Mouse (Mus musculus): ENCODE results near the gene Slc6a16. TPM values are rescaled to one million over a fixed set of nuclear protein-coding genes. Genes with fewer than 3 reads are reported as not detected.

Gene Slc6a16
- polyA plus RNA-seq, 1 experiment = not detected

GRCm38 (mm10) chr7:45308551-45309240 is 67.8 kb downstream of the Slc6a16 start:
- Histone ChIP-seq H3K4me1 (ENCODE audit: control insufficient read depth, insufficient read depth, insufficient read length) (peaks cover 3% of the 10 kb centered on the region; the same call in 1 of the 2 replicates), H3K27ac (ENCODE audit: insufficient read depth, low read length) (no peak overlapping the region), H3K4me3 (ENCODE audit: extremely low read depth, insufficient read depth, insufficient read length) (no peak overlapping the region), H3K27me3 (ENCODE audit: control insufficient read depth, insufficient read depth, low read length) (no peaks in the 10 kb centered on the region), H3K36me3 (ENCODE audit: control insufficient read depth, insufficient read depth, low read length) (no peaks in the 10 kb centered on the region)
- WGBS = 29% methylated on average over 15 of the region's 15 CpGs
- DNase-seq (ENCODE audit: low read depth in 1 of 2, low spot score in 2 of 2) = no peak
- TF ChIP-seq POLR2A (IDR thresholded peaks at IDR 0.05; ENCODE audit: low read depth, low read length) (no peak), CTCF (IDR thresholded peaks at IDR 0.05; ENCODE audit: extremely low read depth, insufficient read depth, insufficient read length, insufficient replicate concordance) (no peak)

DNA sequence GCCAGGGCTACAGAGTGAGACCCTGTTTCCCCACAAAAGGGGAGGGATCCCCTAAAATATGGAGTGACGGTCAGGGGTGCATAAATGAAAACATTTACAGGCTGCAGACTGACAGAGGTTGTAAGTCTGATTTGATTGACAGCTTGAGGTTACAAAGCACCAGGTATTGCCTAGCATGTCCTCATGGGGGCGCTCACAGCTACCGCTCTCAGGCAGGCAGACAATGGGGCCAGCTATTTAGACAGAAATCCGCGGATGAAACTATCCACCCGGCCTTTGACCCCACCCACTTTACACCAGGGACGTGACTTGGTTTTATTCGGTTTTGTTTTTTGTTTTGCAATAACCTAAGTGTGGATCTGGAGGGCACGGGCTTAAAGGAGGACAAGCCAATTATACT is 68.6 kb downstream of the Slc6a16 start:
- TF ChIP-seq POLR2A (IDR thresholded peaks at IDR 0.05; ENCODE audit: low read depth, low read length) (no peak), CTCF (IDR thresholded peaks at IDR 0.05; ENCODE audit: extremely low read depth, insufficient read depth, insufficient read length, insufficient replicate concordance) (peak; percentile 46; the same call in 1 of the 2 replicates)
- WGBS = 23% methylated on average over 9 of the region's 9 CpGs
- DNase-seq (ENCODE audit: low read depth in 1 of 2, low spot score in 2 of 2) = peak in 1 of 2 experiments; percentile 37
- Histone ChIP-seq H3K4me3 (ENCODE audit: extremely low read depth, insufficient read depth, insufficient read length) (no peak overlapping the region), H3K4me1 (ENCODE audit: control insufficient read depth, insufficient read depth, insufficient read length) (peaks cover 3% of the 10 kb centered on the region; the same call in 1 of the 2 replicates), H3K27ac (ENCODE audit: insufficient read depth, low read length) (no peak overlapping the region), H3K27me3 (ENCODE audit: control insufficient read depth, insufficient read depth, low read length) (no peaks in the 10 kb centered on the region), H3K36me3 (ENCODE audit: control insufficient read depth, insufficient read depth, low read length) (no peaks in the 10 kb centered on the region)

- Histone ChIP-seq H3K27me3 (ENCODE audit: control insufficient read depth, insufficient read depth, low read length) (no peaks in the 10 kb centered on the region), H3K27ac (ENCODE audit: insufficient read depth, low read length) (no peak overlapping the region), H3K36me3 (ENCODE audit: control insufficient read depth, insufficient read depth, low read length) (no peaks in the 10 kb centered on the region), H3K4me3 (ENCODE audit: extremely low read depth, insufficient read depth, insufficient read length) (no peak overlapping the region), H3K4me1 (ENCODE audit: control insufficient read depth, insufficient read depth, insufficient read length) (peaks cover 3% of the 10 kb centered on the region; the same call in 1 of the 2 replicates)
- DNase-seq (ENCODE audit: low read depth in 1 of 2, low spot score in 2 of 2) = no peak
- TF ChIP-seq CTCF (IDR thresholded peaks at IDR 0.05; ENCODE audit: extremely low read depth, insufficient read depth, insufficient read length, insufficient replicate concordance) = no peak
- no peak for TF ChIP-seq POLR2A (IDR thresholded peaks at IDR 0.05; ENCODE audit: low read depth, low read length)
- WGBS = 85% methylated on average over 8 of the region's 8 CpGs
These were observed 71.1 kb downstream of the Slc6a16 start for GRCm38 (mm10) chr7:45312023-45312422.

DNA sequence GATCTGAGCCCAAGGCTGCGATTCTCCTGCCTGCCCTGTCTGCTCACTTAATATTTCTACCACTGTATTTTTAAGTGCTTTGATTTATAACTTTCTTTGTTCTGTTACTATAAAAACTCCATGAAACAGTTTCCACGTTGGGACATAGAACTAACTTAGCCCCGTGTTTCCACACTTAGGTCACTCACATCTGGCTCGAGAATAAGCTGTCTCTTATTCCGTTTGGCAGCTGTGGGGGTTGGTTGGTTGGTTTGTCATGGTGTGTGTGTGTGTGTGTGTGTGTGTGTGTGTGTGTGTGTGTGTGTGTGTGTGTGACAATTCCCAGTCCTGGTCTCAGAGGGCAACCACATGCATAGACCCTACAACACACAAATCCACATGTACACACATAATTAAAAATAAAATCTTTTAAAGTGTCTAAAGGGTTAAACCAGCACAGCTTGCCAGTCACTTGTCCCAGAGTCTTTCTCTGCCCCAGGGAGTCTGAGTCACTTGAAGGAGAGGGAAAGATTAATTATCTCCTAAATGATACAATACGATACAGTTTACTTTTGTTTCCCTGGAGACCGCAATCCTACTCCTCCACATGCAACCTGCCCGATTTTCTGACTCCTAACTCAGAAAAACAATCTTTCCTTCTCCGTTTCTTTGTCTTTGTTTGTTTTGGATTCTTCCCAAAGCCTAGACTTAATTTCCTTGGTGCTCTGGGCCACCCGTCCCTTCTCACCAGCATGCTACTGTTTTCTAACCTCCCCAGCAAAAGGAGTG is 72.0 kb downstream of the Slc6a16 start:
- DNase-seq (ENCODE audit: low read depth in 1 of 2, low spot score in 2 of 2) = no peak
- peaks cover 3% of the 10 kb centered on the region; the same call in 1 of the 2 replicates for H3K4me1 ChIP-seq (ENCODE audit: control insufficient read depth, insufficient read depth, insufficient read length)
- H3K36me3 ChIP-seq (ENCODE audit: control insufficient read depth, insufficient read depth, low read length) = no peaks in the 10 kb centered on the region
- no peak for TF ChIP-seq POLR2A (IDR thresholded peaks at IDR 0.05; ENCODE audit: low read depth, low read length)
- TF ChIP-seq CTCF (IDR thresholded peaks at IDR 0.05; ENCODE audit: extremely low read depth, insufficient read depth, insufficient read length, insufficient replicate concordance) = no peak
- no peak overlapping the region for H3K27ac ChIP-seq (ENCODE audit: insufficient read depth, low read length)
- 69% methylated on average over 10 of the region's 10 CpGs for WGBS
- no peak overlapping the region for H3K4me3 ChIP-seq (ENCODE audit: extremely low read depth, insufficient read depth, insufficient read length)
- H3K27me3 ChIP-seq (ENCODE audit: control insufficient read depth, insufficient read depth, low read length) = no peaks in the 10 kb centered on the region

GRCm38 (mm10) chr7:45313495-45313894 is 72.6 kb downstream of the Slc6a16 start:
- H3K27me3 ChIP-seq (ENCODE audit: control insufficient read depth, insufficient read depth, low read length) = no peaks in the 10 kb centered on the region
- 38% methylated on average over 9 of the region's 9 CpGs for WGBS
- no peak for DNase-seq (ENCODE audit: low read depth in 1 of 2, low spot score in 2 of 2)
- TF ChIP-seq CTCF (IDR thresholded peaks at IDR 0.05; ENCODE audit: extremely low read depth, insufficient read depth, insufficient read length, insufficient replicate concordance) (no peak), POLR2A (IDR thresholded peaks at IDR 0.05; ENCODE audit: low read depth, low read length) (no peak)
- H3K36me3 ChIP-seq (ENCODE audit: control insufficient read depth, insufficient read depth, low read length) = no peaks in the 10 kb centered on the region
- H3K27ac ChIP-seq (ENCODE audit: insufficient read depth, low read length) = no peak overlapping the region
- no peak overlapping the region for H3K4me3 ChIP-seq (ENCODE audit: extremely low read depth, insufficient read depth, insufficient read length)
- H3K4me1 ChIP-seq (ENCODE audit: control insufficient read depth, insufficient read depth, insufficient read length) = peaks cover under 1% of the 10 kb centered on the region; the same call in 1 of the 2 replicates

GRCm38 (mm10) chr7:45315182-45315701 is 74.4 kb downstream of the Slc6a16 start:
- no peak for DNase-seq (ENCODE audit: low read depth in 1 of 2, low spot score in 2 of 2)
- no peak overlapping the region for H3K4me3 ChIP-seq (ENCODE audit: extremely low read depth, insufficient read depth, insufficient read length)
- H3K36me3 ChIP-seq (ENCODE audit: control insufficient read depth, insufficient read depth, low read length) = no peaks in the 10 kb centered on the region
- 88% methylated on average over 10 of the region's 10 CpGs for WGBS
- no peaks in the 10 kb centered on the region for H3K27me3 ChIP-seq (ENCODE audit: control insufficient read depth, insufficient read depth, low read length)
- H3K4me1 ChIP-seq (ENCODE audit: control insufficient read depth, insufficient read depth, insufficient read length) = no peaks in the 10 kb centered on the region
- TF ChIP-seq POLR2A (IDR thresholded peaks at IDR 0.05; ENCODE audit: low read depth, low read length) (no peak), CTCF (IDR thresholded peaks at IDR 0.05; ENCODE audit: extremely low read depth, insufficient read depth, insufficient read length, insufficient replicate concordance) (no peak)
- H3K27ac ChIP-seq (ENCODE audit: insufficient read depth, low read length) = no peak overlapping the region
